Mouse (Mus musculus): Measurements from ENCODE around the gene Cbfb. TPM values are rescaled to one million over a fixed set of nuclear protein-coding genes. Genes with fewer than 3 reads are reported as not detected.

The Cbfb gene
- total and polyA plus RNA-seq, 3 experiments = 32.5 to 37.9 TPM; not detected in 1

- no peak overlapping the region for H3K27ac ChIP-seq (ENCODE audit: control insufficient read depth, low read depth, low read length)
- no peaks in the 10 kb centered on the region for H3K9me3 ChIP-seq (replicated peaks; ENCODE audit: insufficient read depth, low read length)
- H3K4me1 ChIP-seq (ENCODE audit: control insufficient read depth in 1 of 2, insufficient read depth in 2 of 2, low read length in 2 of 2) = no peaks in the 10 kb centered on the region
- H3K27me3 ChIP-seq (ENCODE audit: control insufficient read depth in 1 of 2, insufficient read depth in 2 of 2, low read length in 2 of 2) = no peaks in the 10 kb centered on the region
- peaks cover 0 to 2% of the 10 kb centered on the region in 2 experiments; a peak in 1 of 4 replicates for H3K36me3 ChIP-seq (ENCODE audit: control insufficient read depth in 1 of 2, insufficient read depth in 2 of 2, low read length in 2 of 2)
- DNase-seq (ENCODE audit: low read depth, low spot score) = peak; percentile 79
- no peak overlapping the region for H3K4me3 ChIP-seq (ENCODE audit: control insufficient read depth in 1 of 2, insufficient read depth in 1 of 2, low read depth in 2 of 2, low read length in 2 of 2)
- no peak overlapping the region for H3K9ac ChIP-seq (ENCODE audit: control insufficient read depth, low read depth, low read length, poor library complexity, severe bottlenecking)
- TF ChIP-seq CHD1 (IDR thresholded peaks at IDR 0.05; ENCODE audit: low read depth, low read length) (no peak), EP300 (IDR thresholded peaks at IDR 0.05; ENCODE audit: low read depth in 1 of 2, low read length in 2 of 2) (no peak), RAD21 (IDR thresholded peaks at IDR 0.05; ENCODE audit: low read depth, low read length) (peak; percentile 88), MXI1 (IDR thresholded peaks at IDR 0.05; ENCODE audit: low read depth, low read length) (no peak), MYB (IDR thresholded peaks at IDR 0.05; ENCODE audit: low read depth, low read length) (no peak), MAFK (IDR thresholded peaks at IDR 0.05; ENCODE audit: borderline replicate concordance, low read depth, low read length) (no peak), ZC3H11A (IDR thresholded peaks at IDR 0.05; ENCODE audit: low read depth, low read length) (peak; percentile 60), MEF2A (IDR thresholded peaks at IDR 0.05; ENCODE audit: extremely low read depth, insufficient replicate concordance, low read depth, low read length, poor library complexity, severe bottlenecking) (no peak), CHD2 (IDR thresholded peaks at IDR 0.05; ENCODE audit: low read length) (no peak), E2F4 (IDR thresholded peaks at IDR 0.05; ENCODE audit: borderline replicate concordance, low read depth, low read length) (no peak), SMC3 (IDR thresholded peaks at IDR 0.05; ENCODE audit: low read depth, low read length) (peak; percentile 79), TAL1 (IDR thresholded peaks at IDR 0.05; ENCODE audit: low read length) (no peak), TCF12 (IDR thresholded peaks at IDR 0.05; ENCODE audit: low read depth, low read length) (no peak), NRF1 (IDR thresholded peaks at IDR 0.05; ENCODE audit: insufficient read depth, low read depth, low read length, poor library complexity, severe bottlenecking) (no peak), CTCF (IDR thresholded peaks at IDR 0.05 in 2 of 3, conservative IDR thresholded peaks at IDR 0.05 in 1 of 3; ENCODE audit: control insufficient read depth in 1 of 3, insufficient read depth in 1 of 3, low read depth in 2 of 3, low read length in 3 of 3, poor library complexity in 1 of 3, severe bottlenecking in 1 of 3) (peak; percentile 33 to 86 (median 63); a peak in 5 of 6 replicates), ELF1 (IDR thresholded peaks at IDR 0.05; ENCODE audit: low read depth, low read length) (no peak), ZNF384 (IDR thresholded peaks at IDR 0.05; ENCODE audit: low read depth, low read length) (peak; percentile 85)
- H3K79me2 ChIP-seq (ENCODE audit: control insufficient read depth, insufficient read depth, low read length, poor library complexity) = no peaks in the 10 kb centered on the region
These were observed 47.5 kb downstream of the Cbfb start for GRCm38 (mm10) chr8:105217926-105218522.

GRCm38 (mm10) chr8:105223850-105224249, 53.4 kb downstream of the Cbfb start:
- Histone ChIP-seq H3K27me3 (ENCODE audit: control insufficient read depth in 1 of 2, insufficient read depth in 2 of 2, low read length in 2 of 2) (no peaks in the 10 kb centered on the region), H3K9ac (ENCODE audit: control insufficient read depth, low read depth, low read length, poor library complexity, severe bottlenecking) (no peak overlapping the region; the same call in 1 of the 2 replicates), H3K4me3 (ENCODE audit: control insufficient read depth in 1 of 2, insufficient read depth in 1 of 2, low read depth in 2 of 2, low read length in 2 of 2) (no peak overlapping the region), H3K79me2 (ENCODE audit: control insufficient read depth, insufficient read depth, low read length, poor library complexity) (peaks cover 21% of the 10 kb centered on the region), H3K27ac (ENCODE audit: control insufficient read depth, low read depth, low read length) (no peak overlapping the region), H3K36me3 (ENCODE audit: control insufficient read depth in 1 of 2, insufficient read depth in 2 of 2, low read length in 2 of 2) (peaks cover 0 to 9% of the 10 kb centered on the region in 2 experiments; a peak in 2 of 4 replicates), H3K9me3 (replicated peaks; ENCODE audit: insufficient read depth, low read length) (no peaks in the 10 kb centered on the region), H3K4me1 (ENCODE audit: control insufficient read depth in 1 of 2, insufficient read depth in 2 of 2, low read length in 2 of 2) (peaks cover 5 to 6% of the 10 kb centered on the region in 2 experiments; a peak in 3 of 4 replicates)
- TF ChIP-seq BHLHE40 (IDR thresholded peaks at IDR 0.05; ENCODE audit: borderline replicate concordance, low read depth, low read length) = no peak
- TF ChIP-seq CHD1 (IDR thresholded peaks at IDR 0.05; ENCODE audit: low read depth, low read length) = no peak
- no peak for TF ChIP-seq USF2 (IDR thresholded peaks at IDR 0.05; ENCODE audit: borderline replicate concordance in 1 of 2, insufficient read depth in 1 of 2, low read depth in 1 of 2, low read length in 2 of 2)
- no peak for TF ChIP-seq POLR2AphosphoS2 (IDR thresholded peaks at IDR 0.05; ENCODE audit: low read length)
- TF ChIP-seq MAX (IDR thresholded peaks at IDR 0.05; ENCODE audit: low read length) = no peak
- TF ChIP-seq ETS1 (IDR thresholded peaks at IDR 0.05; ENCODE audit: low read depth, low read length) = no peak
- no peak for TF ChIP-seq ZNF384 (IDR thresholded peaks at IDR 0.05; ENCODE audit: low read depth, low read length)
- TF ChIP-seq POLR2AphosphoS5 (IDR thresholded peaks at IDR 0.05; ENCODE audit: borderline replicate concordance, low read depth, low read length) = no peak
- no peak for TF ChIP-seq ZMIZ1 (IDR thresholded peaks at IDR 0.05; ENCODE audit: low read depth, low read length)
- TF ChIP-seq E2F4 (IDR thresholded peaks at IDR 0.05; ENCODE audit: borderline replicate concordance, low read depth, low read length) = no peak
- no peak for TF ChIP-seq ZC3H11A (IDR thresholded peaks at IDR 0.05; ENCODE audit: low read depth, low read length)
- TF ChIP-seq GATA1 (IDR thresholded peaks at IDR 0.05; ENCODE audit: low read depth, low read length) = no peak
- no peak for TF ChIP-seq MYC (IDR thresholded peaks at IDR 0.05; ENCODE audit: low read depth, low read length)
- TF ChIP-seq MXI1 (IDR thresholded peaks at IDR 0.05; ENCODE audit: low read depth, low read length) = no peak
- TF ChIP-seq POLR2A (IDR thresholded peaks at IDR 0.05; ENCODE audit: control insufficient read depth in 1 of 2, insufficient read depth in 1 of 2, low read depth in 1 of 2, low read length in 2 of 2, poor library complexity in 1 of 2) = no peak
- DNase-seq (ENCODE audit: low read depth, low spot score) = no peak

All from MEL (cell line).